Mouse (Mus musculus): ENCODE measurements around the gene Slc25a11. TPM values are rescaled to one million over a fixed set of nuclear protein-coding genes. Genes with fewer than 3 reads are reported as not detected.
A peak's percentile ranks its signal among the peaks of the same experiment; 100 is the strongest.

Slc25a11 gene
- polyA plus RNA-seq, 1 experiment from 2014 or later = 158 TPM

GRCm38 (mm10) chr11:70654198-70654922 is 7.1 kb upstream of the Slc25a11 start, which contains the start of gene Pfn1:
Pfn1 (minus strand) TSS chr11:70654644.
- DNase-seq (ENCODE audit: low spot score) = peak; percentile 73

GRCm38 (mm10) chr11:70653345-70654197 is 6.3 kb upstream of the Slc25a11 start:
- H3K4me1 ChIP-seq (replicated peaks; ENCODE audit: control insufficient read depth, insufficient read depth, low read length) = peaks cover 31% of the 10 kb centered on the region
- H3K4me3 ChIP-seq (replicated peaks; ENCODE audit: low read length) = peak overlapping the region; percentile 100

More at GRCm38 (mm10) chr11:70654198-70654922, 7.1 kb upstream of the Slc25a11 start, which contains the start of gene Pfn1:
- Histone ChIP-seq H3K27me3 (ENCODE audit: control insufficient read depth, insufficient read depth, low read length) (no peaks in the 10 kb centered on the region), H3K4me3 (replicated peaks; ENCODE audit: low read length) (peak within 1 kb of the TSS; percentile 100), H3K27ac (peak within 1 kb of the TSS; percentile 96), H3K9ac (peak within 1 kb of the TSS; percentile 100), H3K4me2 (replicated peaks) (peak within 1 kb of the TSS; percentile 92), H3K9me3 (ENCODE audit: control insufficient read depth, low read length) (no peaks in the 10 kb centered on the region), H3K36me3 (replicated peaks; ENCODE audit: control insufficient read depth, insufficient read depth) (peaks cover 38% of the 10 kb centered on the region), H3K4me1 (replicated peaks; ENCODE audit: control insufficient read depth, insufficient read depth, low read length) (peaks cover 29% of the 10 kb centered on the region)
- WGBS = under 1% methylated on average over 60 of the region's 61 CpGs
- peak; percentile 61; the same call in 1 of the 2 replicates for ATAC-seq (ENCODE audit: low FRiP score)

GRCm38 (mm10) chr11:70652884-70653344 is 5.6 kb upstream of the Slc25a11 start:
- no peaks in the 10 kb centered on the region for H3K27me3 ChIP-seq (ENCODE audit: control insufficient read depth, insufficient read depth, low read length)
- DNase-seq (ENCODE audit: low spot score) (no peak), ATAC-seq (ENCODE audit: low FRiP score) (no peak)
- H3K9ac ChIP-seq = peak overlapping the region; percentile 100
- H3K4me2 ChIP-seq (replicated peaks) = peak overlapping the region; percentile 92
- H3K27ac ChIP-seq = peak overlapping the region; percentile 96; the same call in 1 of the 2 replicates
- peaks cover 48% of the 10 kb centered on the region for H3K36me3 ChIP-seq (replicated peaks; ENCODE audit: control insufficient read depth, insufficient read depth)
- H3K4me3 ChIP-seq (replicated peaks; ENCODE audit: low read length) = peak overlapping the region; percentile 100
- H3K4me1 ChIP-seq (replicated peaks; ENCODE audit: control insufficient read depth, insufficient read depth, low read length) = peaks cover 37% of the 10 kb centered on the region
- H3K9me3 ChIP-seq (ENCODE audit: control insufficient read depth, low read length) = no peaks in the 10 kb centered on the region
- WGBS = 68% methylated on average over 6 of the region's 6 CpGs

More at GRCm38 (mm10) chr11:70653345-70654197, 6.3 kb upstream of the Slc25a11 start:
- Histone ChIP-seq H3K36me3 (replicated peaks; ENCODE audit: control insufficient read depth, insufficient read depth) (peaks cover 44% of the 10 kb centered on the region), H3K27ac (peak overlapping the region; percentile 96), H3K9ac (peak overlapping the region; percentile 100), H3K9me3 (ENCODE audit: control insufficient read depth, low read length) (no peaks in the 10 kb centered on the region), H3K27me3 (ENCODE audit: control insufficient read depth, insufficient read depth, low read length) (no peaks in the 10 kb centered on the region), H3K4me2 (replicated peaks) (peak overlapping the region; percentile 92)
- peak; percentile 60 for ATAC-seq (ENCODE audit: low FRiP score)
- DNase-seq (ENCODE audit: low spot score) = peak; percentile 63
- under 1% methylated on average over 59 of the region's 63 CpGs for WGBS

- no peak overlapping the region; the same call in 1 of the 2 replicates for H3K9ac ChIP-seq
- peaks cover 39% of the 10 kb centered on the region for H3K4me1 ChIP-seq (replicated peaks; ENCODE audit: control insufficient read depth, insufficient read depth, low read length)
- peak overlapping the region; percentile 92 for H3K4me2 ChIP-seq (replicated peaks)
- H3K27ac ChIP-seq = no peak overlapping the region
- DNase-seq (ENCODE audit: low spot score) (no peak), ATAC-seq (ENCODE audit: low FRiP score) (no peak)
- no peaks in the 10 kb centered on the region for H3K27me3 ChIP-seq (ENCODE audit: control insufficient read depth, insufficient read depth, low read length)
- no peaks in the 10 kb centered on the region for H3K9me3 ChIP-seq (ENCODE audit: control insufficient read depth, low read length)
- H3K36me3 ChIP-seq (replicated peaks; ENCODE audit: control insufficient read depth, insufficient read depth) = peaks cover 48% of the 10 kb centered on the region
- peak overlapping the region; percentile 100 for H3K4me3 ChIP-seq (replicated peaks; ENCODE audit: low read length)
- WGBS = 74% methylated on average over 12 of the region's 12 CpGs
These were observed 5.0 kb upstream of the Slc25a11 start for GRCm38 (mm10) chr11:70652029-70652883.

GRCm38 (mm10) chr11:70651391-70651790 is 4.1 kb upstream of the Slc25a11 start:
- Histone ChIP-seq H3K9me3 (ENCODE audit: control insufficient read depth, low read length) (no peaks in the 10 kb centered on the region), H3K9ac (no peak overlapping the region), H3K27me3 (ENCODE audit: control insufficient read depth, insufficient read depth, low read length) (no peaks in the 10 kb centered on the region), H3K4me3 (replicated peaks; ENCODE audit: low read length) (0 out of 2 replicates have a peak overlapping the region, but pooled peaks have one; percentile 3), H3K4me1 (replicated peaks; ENCODE audit: control insufficient read depth, insufficient read depth, low read length) (peaks cover 33% of the 10 kb centered on the region), H3K27ac (no peak overlapping the region), H3K4me2 (replicated peaks) (0 out of 2 replicates have a peak overlapping the region, but pooled peaks have one; percentile 2), H3K36me3 (replicated peaks; ENCODE audit: control insufficient read depth, insufficient read depth) (peaks cover 48% of the 10 kb centered on the region)
- DNase-seq (ENCODE audit: low spot score) = no peak
- WGBS = 84% methylated on average over 2 of the region's 2 CpGs
- ATAC-seq (ENCODE audit: low FRiP score) = no peak

- Histone ChIP-seq H3K4me1 (replicated peaks; ENCODE audit: control insufficient read depth, insufficient read depth, low read length) (peaks cover 33% of the 10 kb centered on the region), H3K36me3 (replicated peaks; ENCODE audit: control insufficient read depth, insufficient read depth) (peaks cover 49% of the 10 kb centered on the region), H3K4me2 (replicated peaks) (no peak overlapping the region), H3K4me3 (replicated peaks; ENCODE audit: low read length) (no peak overlapping the region), H3K27me3 (ENCODE audit: control insufficient read depth, insufficient read depth, low read length) (no peaks in the 10 kb centered on the region), H3K27ac (no peak overlapping the region), H3K9me3 (ENCODE audit: control insufficient read depth, low read length) (no peaks in the 10 kb centered on the region), H3K9ac (no peak overlapping the region)
- 86% methylated on average over 12 of the region's 12 CpGs for WGBS
- ATAC-seq (ENCODE audit: low FRiP score) (no peak), DNase-seq (ENCODE audit: low spot score) (no peak)
These were observed 3.3 kb upstream of the Slc25a11 start for GRCm38 (mm10) chr11:70650322-70651175.

GRCm38 (mm10) chr11:70649185-70649734 is 2.0 kb upstream of the Slc25a11 start:
- DNase-seq (ENCODE audit: low spot score) (no peak), ATAC-seq (ENCODE audit: low FRiP score) (no peak)
- H3K27ac ChIP-seq = no peak overlapping the region
- H3K4me3 ChIP-seq (replicated peaks; ENCODE audit: low read length) = no peak overlapping the region
- peaks cover 61% of the 10 kb centered on the region for H3K36me3 ChIP-seq (replicated peaks; ENCODE audit: control insufficient read depth, insufficient read depth)
- no peaks in the 10 kb centered on the region for H3K27me3 ChIP-seq (ENCODE audit: control insufficient read depth, insufficient read depth, low read length)
- WGBS = 88% methylated on average over 8 of the region's 8 CpGs
- H3K4me2 ChIP-seq (replicated peaks) = peak overlapping the region; percentile 100
- no peak overlapping the region for H3K9ac ChIP-seq
- H3K9me3 ChIP-seq (ENCODE audit: control insufficient read depth, low read length) = no peaks in the 10 kb centered on the region
- peaks cover 34% of the 10 kb centered on the region for H3K4me1 ChIP-seq (replicated peaks; ENCODE audit: control insufficient read depth, insufficient read depth, low read length)

- H3K9ac ChIP-seq = 0 out of 2 replicates have a peak overlapping the region, but pooled peaks have one; percentile 80
- H3K36me3 ChIP-seq (replicated peaks; ENCODE audit: control insufficient read depth, insufficient read depth) = peaks cover 69% of the 10 kb centered on the region
- H3K27ac ChIP-seq = no peak overlapping the region
- peak overlapping the region; percentile 100 for H3K4me2 ChIP-seq (replicated peaks)
- ATAC-seq (ENCODE audit: low FRiP score) = no peak
- no peaks in the 10 kb centered on the region for H3K9me3 ChIP-seq (ENCODE audit: control insufficient read depth, low read length)
- WGBS = 90% methylated on average over 4 of the region's 4 CpGs
- peaks cover 34% of the 10 kb centered on the region for H3K4me1 ChIP-seq (replicated peaks; ENCODE audit: control insufficient read depth, insufficient read depth, low read length)
- no peaks in the 10 kb centered on the region for H3K27me3 ChIP-seq (ENCODE audit: control insufficient read depth, insufficient read depth, low read length)
- DNase-seq (ENCODE audit: low spot score) = no peak
- peak overlapping the region; percentile 74 for H3K4me3 ChIP-seq (replicated peaks; ENCODE audit: low read length)
These were observed 1.2 kb upstream of the Slc25a11 start for GRCm38 (mm10) chr11:70648512-70648911.

Measured in hindbrain, embryonic 14.5 days (tissue).